Mouse (Mus musculus) heart, adult 2 months (tissue): ENCODE measurements at regions not wholly inside any gene's neighbourhood (a gene's known extent, or its start where the extent isn't known, plus 50 kb on each side); places are given as distances from the start of the nearest gene placed in this dataset.

ENCODE experiments used
- CTCF ChIP-seq: fragments of 200-600 bp; IDR thresholded peaks from 2 replicates; pipeline ENCODE4 v1.8.1; 2022; ENCODE audit warnings: antibody characterized with exemption, mild to moderate bottlenecking, moderate library complexity
- EP300 ChIP-seq: fragments of 200-500 bp; IDR thresholded peaks from 2 replicates; pipeline ENCODE4 v1.6.1; 2011; ENCODE audit warnings: low read depth, low read length, control low read depth; ENCODE audit not compliant: insufficient read depth
- POLR2A ChIP-seq: fragments of 200-500 bp; IDR thresholded peaks from 2 replicates; pipeline ENCODE4 v1.6.1; 2011; ENCODE audit warnings: mild to moderate bottlenecking, low read depth, low read length, control low read depth; ENCODE audit not compliant: insufficient read depth

GRCm38 (mm10) chr17:63794352-63794751 lies 68.5 kb upstream of the Fer start:
- no peak for TF ChIP-seq CTCF
- no peak for TF ChIP-seq POLR2A
- TF ChIP-seq EP300: no peak
